Mouse (Mus musculus): Measurements from ENCODE around the gene Uso1. TPM values are rescaled to one million over a fixed set of nuclear protein-coding genes. Genes with fewer than 3 reads are reported as not detected.

The Uso1 gene
- total and polyA plus RNA-seq, 2 experiments from 2014 or later = 17.7 to 29.8 TPM

DNA sequence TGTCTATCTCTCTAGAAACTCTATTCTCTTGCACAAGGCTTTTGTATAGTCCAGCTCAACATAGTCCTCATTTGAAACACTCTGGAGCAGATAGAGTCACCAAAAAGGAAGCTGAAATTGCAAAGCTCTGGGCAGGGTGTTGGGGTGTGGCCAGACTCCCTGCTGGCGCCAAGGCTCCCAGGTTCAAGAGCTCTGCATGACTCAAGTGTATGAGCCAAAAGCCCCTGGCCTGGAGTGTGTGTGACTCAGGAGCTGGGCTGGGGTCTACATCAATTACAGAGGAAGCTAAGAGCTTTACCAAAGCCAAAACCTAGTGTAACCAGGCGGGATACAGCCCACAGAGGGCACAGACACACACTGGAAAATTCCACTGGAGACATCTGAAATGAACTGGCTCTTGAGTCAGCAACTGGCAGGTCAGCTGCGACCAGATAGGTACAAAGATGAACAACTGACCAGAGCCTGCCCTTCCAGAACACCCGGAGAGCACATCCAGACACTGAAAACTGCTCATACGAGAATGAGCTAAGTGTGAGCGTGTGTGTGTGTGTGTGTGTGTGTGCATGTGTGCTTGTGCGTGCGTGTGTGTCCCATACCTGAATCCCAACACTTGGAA is 82.7 kb downstream of the Uso1 start:
- no peaks in the 10 kb centered on the region for H3K36me3 ChIP-seq (ENCODE audit: insufficient read depth, low read length)
- H3K4me1 ChIP-seq (ENCODE audit: insufficient read depth, low read length) = peaks cover 10% of the 10 kb centered on the region
- 85% methylated on average over 8 of the region's 8 CpGs for WGBS
- H3K27ac ChIP-seq = no peak overlapping the region
- H3K4me3 ChIP-seq (ENCODE audit: low read length) = no peak overlapping the region
- TF ChIP-seq CTCF (IDR thresholded peaks at IDR 0.05; ENCODE audit: low read depth) = no peak
- no peak overlapping the region for H3K4me2 ChIP-seq (ENCODE audit: low read depth, low read length)
- H3K9ac ChIP-seq (replicated peaks; ENCODE audit: low read length) = no peak overlapping the region
- no peak for ATAC-seq
- H3K27me3 ChIP-seq (ENCODE audit: insufficient read depth, low read length) = no peaks in the 10 kb centered on the region
- H3K9me3 ChIP-seq (ENCODE audit: low read length) = no peaks in the 10 kb centered on the region
- DNase-seq (ENCODE audit: low spot score) = no peak

DNA sequence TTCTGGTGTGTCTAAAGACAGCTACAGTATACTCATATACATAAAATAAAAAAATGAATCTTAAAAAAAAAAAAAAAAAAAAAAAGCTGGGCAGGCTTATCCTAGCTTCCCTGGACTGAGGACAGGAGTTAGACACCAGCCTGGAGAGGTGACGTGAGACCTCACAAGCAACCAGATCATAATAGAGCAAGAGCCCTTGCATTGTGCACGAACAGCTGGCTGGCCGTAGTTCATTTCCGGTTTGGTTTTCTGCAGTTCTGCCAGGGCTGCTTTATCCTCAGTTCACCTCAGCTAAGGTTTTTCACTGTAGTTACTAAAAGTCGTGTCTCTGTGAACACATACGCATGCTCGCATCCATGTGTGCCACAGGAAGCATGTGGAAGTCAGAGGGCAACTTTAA is 90.0 kb downstream of the Uso1 start:
- Histone ChIP-seq H3K36me3 (ENCODE audit: insufficient read depth, low read length) (no peaks in the 10 kb centered on the region), H3K4me2 (ENCODE audit: low read depth, low read length) (no peak overlapping the region), H3K9ac (replicated peaks; ENCODE audit: low read length) (no peak overlapping the region), H3K9me3 (ENCODE audit: low read length) (no peaks in the 10 kb centered on the region), H3K27me3 (ENCODE audit: insufficient read depth, low read length) (no peaks in the 10 kb centered on the region), H3K4me3 (ENCODE audit: low read length) (no peak overlapping the region), H3K27ac (no peak overlapping the region), H3K4me1 (ENCODE audit: insufficient read depth, low read length) (no peaks in the 10 kb centered on the region)
- no peak for DNase-seq (ENCODE audit: low spot score)
- TF ChIP-seq CTCF (IDR thresholded peaks at IDR 0.05; ENCODE audit: low read depth) = no peak
- WGBS = 90% methylated on average over 7 of the region's 7 CpGs
- no peak for ATAC-seq

DNA sequence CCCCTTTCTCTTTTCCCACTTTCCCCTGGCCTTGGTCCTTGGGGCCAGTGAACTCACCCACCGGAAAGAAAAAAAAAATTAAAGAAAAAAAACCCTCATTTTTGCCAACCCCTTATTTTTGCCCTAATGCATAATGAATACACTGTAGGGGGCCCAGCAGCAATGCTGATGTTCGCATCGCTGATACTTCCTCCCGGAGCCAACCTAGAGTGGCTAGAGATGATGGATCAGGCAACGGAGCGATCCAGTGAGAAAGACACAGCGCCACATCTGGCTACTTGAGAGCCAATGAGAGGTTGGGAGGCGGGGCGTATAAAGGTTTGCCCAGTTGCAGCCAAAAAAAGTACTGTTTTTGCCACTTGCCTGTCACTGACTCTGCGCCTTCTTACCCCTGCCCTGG is 91.0 kb downstream of the Uso1 start:
- no peak for ATAC-seq
- H3K9ac ChIP-seq (replicated peaks; ENCODE audit: low read length) = no peak overlapping the region
- no peaks in the 10 kb centered on the region for H3K4me1 ChIP-seq (ENCODE audit: insufficient read depth, low read length)
- TF ChIP-seq CTCF (IDR thresholded peaks at IDR 0.05; ENCODE audit: low read depth) = no peak
- no peaks in the 10 kb centered on the region for H3K9me3 ChIP-seq (ENCODE audit: low read length)
- H3K27ac ChIP-seq = no peak overlapping the region
- no peak overlapping the region for H3K4me3 ChIP-seq (ENCODE audit: low read length)
- no peaks in the 10 kb centered on the region for H3K36me3 ChIP-seq (ENCODE audit: insufficient read depth, low read length)
- WGBS = 24% methylated on average over 10 of the region's 10 CpGs
- H3K27me3 ChIP-seq (ENCODE audit: insufficient read depth, low read length) = no peaks in the 10 kb centered on the region
- no peak overlapping the region for H3K4me2 ChIP-seq (ENCODE audit: low read depth, low read length)
- DNase-seq (ENCODE audit: low spot score) = no peak

DNA sequence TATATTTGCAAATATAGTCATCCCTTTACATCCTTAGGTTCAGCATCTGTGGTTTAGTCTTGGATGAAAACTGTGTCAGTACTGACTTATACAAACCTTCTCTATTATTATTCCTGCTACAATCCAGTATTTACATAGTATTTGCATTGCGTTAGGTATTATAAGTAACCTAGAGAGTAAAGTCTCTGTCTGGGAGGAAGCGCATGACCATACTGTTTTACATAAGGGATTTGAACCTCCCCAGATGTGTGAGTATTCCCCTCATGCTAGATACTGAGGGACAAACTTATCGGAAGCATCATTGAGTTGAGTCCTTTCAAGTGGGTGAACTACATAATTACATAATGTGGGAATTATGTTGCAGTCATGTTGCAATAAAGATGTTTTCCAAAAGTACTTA is 91.8 kb downstream of the Uso1 start:
- H3K36me3 ChIP-seq (ENCODE audit: insufficient read depth, low read length) = no peaks in the 10 kb centered on the region
- no peak for TF ChIP-seq CTCF (IDR thresholded peaks at IDR 0.05; ENCODE audit: low read depth)
- ATAC-seq (no peak), DNase-seq (ENCODE audit: low spot score) (no peak)
- H3K27ac ChIP-seq = no peak overlapping the region
- no peak overlapping the region for H3K4me3 ChIP-seq (ENCODE audit: low read length)
- no peaks in the 10 kb centered on the region for H3K9me3 ChIP-seq (ENCODE audit: low read length)
- H3K4me2 ChIP-seq (ENCODE audit: low read depth, low read length) = no peak overlapping the region
- no peaks in the 10 kb centered on the region for H3K4me1 ChIP-seq (ENCODE audit: insufficient read depth, low read length)
- WGBS = 96% methylated on average over 3 of the region's 3 CpGs
- H3K27me3 ChIP-seq (ENCODE audit: insufficient read depth, low read length) = no peaks in the 10 kb centered on the region
- H3K9ac ChIP-seq (replicated peaks; ENCODE audit: low read length) = no peak overlapping the region

DNA sequence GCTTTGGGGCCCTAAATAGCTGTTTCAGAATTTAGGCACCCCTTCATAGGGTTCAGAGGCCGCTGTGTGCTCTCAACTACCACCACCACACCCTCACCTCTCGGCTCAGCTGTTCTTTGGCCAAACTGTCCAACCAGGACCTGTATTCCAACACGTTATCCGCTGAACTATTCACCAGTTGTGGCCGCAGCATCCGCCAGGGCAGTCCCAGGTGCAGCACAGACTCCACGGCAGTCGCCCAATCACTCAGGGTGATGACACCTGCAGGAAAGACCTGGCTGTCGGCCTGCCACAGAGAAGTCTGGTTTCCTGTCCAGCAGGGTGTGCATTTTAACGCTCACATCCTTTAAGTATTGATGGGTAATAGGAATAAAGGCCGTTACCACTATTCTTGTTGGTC is 92.6 kb downstream of the Uso1 start:
- DNase-seq (ENCODE audit: low spot score) (no peak), ATAC-seq (no peak)
- Histone ChIP-seq H3K9me3 (ENCODE audit: low read length) (no peaks in the 10 kb centered on the region), H3K36me3 (ENCODE audit: insufficient read depth, low read length) (no peaks in the 10 kb centered on the region), H3K4me2 (ENCODE audit: low read depth, low read length) (no peak overlapping the region), H3K9ac (replicated peaks; ENCODE audit: low read length) (no peak overlapping the region), H3K27me3 (ENCODE audit: insufficient read depth, low read length) (no peaks in the 10 kb centered on the region), H3K27ac (no peak overlapping the region), H3K4me3 (ENCODE audit: low read length) (no peak overlapping the region), H3K4me1 (ENCODE audit: insufficient read depth, low read length) (no peaks in the 10 kb centered on the region)
- WGBS = 86% methylated on average over 11 of the region's 11 CpGs
- TF ChIP-seq CTCF (IDR thresholded peaks at IDR 0.05; ENCODE audit: low read depth) = no peak

DNA sequence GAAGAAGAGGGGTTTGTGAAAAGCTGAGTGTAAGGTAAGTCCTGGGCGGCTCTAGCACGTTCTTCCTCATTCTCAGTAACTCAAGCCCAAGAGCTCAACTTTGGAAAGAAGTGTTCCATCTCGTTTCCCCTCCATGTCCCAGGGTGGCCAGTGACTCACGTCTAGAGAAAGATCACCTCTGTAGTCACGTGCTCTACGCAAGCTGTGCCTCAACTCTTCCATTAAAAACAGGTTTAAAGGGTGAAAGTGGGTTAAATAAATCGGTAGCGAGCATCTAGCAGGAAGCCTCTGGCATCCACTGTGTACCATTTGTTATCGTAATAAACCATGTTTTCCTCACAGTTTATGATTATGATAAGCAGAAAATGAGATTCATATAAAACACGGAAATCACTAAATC is 94.1 kb downstream of the Uso1 start:
- DNase-seq (ENCODE audit: low spot score) (no peak), ATAC-seq (no peak)
- no peak for TF ChIP-seq CTCF (IDR thresholded peaks at IDR 0.05; ENCODE audit: low read depth)
- H3K4me2 ChIP-seq (ENCODE audit: low read depth, low read length) = no peak overlapping the region
- no peaks in the 10 kb centered on the region for H3K9me3 ChIP-seq (ENCODE audit: low read length)
- no peaks in the 10 kb centered on the region for H3K36me3 ChIP-seq (ENCODE audit: insufficient read depth, low read length)
- WGBS = 82% methylated on average over 10 of the region's 10 CpGs
- no peak overlapping the region for H3K9ac ChIP-seq (replicated peaks; ENCODE audit: low read length)
- no peaks in the 10 kb centered on the region for H3K4me1 ChIP-seq (ENCODE audit: insufficient read depth, low read length)
- no peaks in the 10 kb centered on the region for H3K27me3 ChIP-seq (ENCODE audit: insufficient read depth, low read length)
- no peak overlapping the region for H3K4me3 ChIP-seq (ENCODE audit: low read length)
- no peak overlapping the region for H3K27ac ChIP-seq

DNA sequence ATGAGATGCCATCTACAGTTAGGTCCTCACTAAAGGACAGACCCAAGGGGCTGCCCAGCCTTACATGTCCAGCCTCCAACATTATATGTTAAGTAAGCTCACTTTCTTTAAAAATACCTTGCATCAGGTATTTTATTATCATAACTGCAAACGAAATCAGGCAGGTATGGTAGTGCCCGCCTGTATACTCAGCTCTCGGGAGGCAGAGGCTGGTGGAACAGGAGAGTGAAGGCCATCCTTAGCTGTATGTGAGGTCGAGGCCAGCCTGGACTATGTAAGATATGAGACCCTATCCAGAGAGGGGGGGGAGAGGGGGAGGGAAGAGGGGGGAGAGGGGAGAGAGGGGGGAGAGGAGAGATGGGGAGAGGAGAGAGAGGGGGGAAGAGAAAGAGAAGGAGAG is 95.6 kb downstream of the Uso1 start:
- 89% methylated on average over 4 of the region's 4 CpGs for WGBS
- H3K27me3 ChIP-seq (ENCODE audit: insufficient read depth, low read length) = no peaks in the 10 kb centered on the region
- no peaks in the 10 kb centered on the region for H3K36me3 ChIP-seq (ENCODE audit: insufficient read depth, low read length)
- H3K4me2 ChIP-seq (ENCODE audit: low read depth, low read length) = no peak overlapping the region
- no peak overlapping the region for H3K27ac ChIP-seq
- no peak for TF ChIP-seq CTCF (IDR thresholded peaks at IDR 0.05; ENCODE audit: low read depth)
- ATAC-seq = no peak
- H3K9ac ChIP-seq (replicated peaks; ENCODE audit: low read length) = no peak overlapping the region
- DNase-seq (ENCODE audit: low spot score) = no peak
- no peak overlapping the region for H3K4me3 ChIP-seq (ENCODE audit: low read length)
- H3K9me3 ChIP-seq (ENCODE audit: low read length) = no peaks in the 10 kb centered on the region
- H3K4me1 ChIP-seq (ENCODE audit: insufficient read depth, low read length) = no peaks in the 10 kb centered on the region
